Mouse (Mus musculus): Measurements from ENCODE around the gene Malrd1.

DNA sequence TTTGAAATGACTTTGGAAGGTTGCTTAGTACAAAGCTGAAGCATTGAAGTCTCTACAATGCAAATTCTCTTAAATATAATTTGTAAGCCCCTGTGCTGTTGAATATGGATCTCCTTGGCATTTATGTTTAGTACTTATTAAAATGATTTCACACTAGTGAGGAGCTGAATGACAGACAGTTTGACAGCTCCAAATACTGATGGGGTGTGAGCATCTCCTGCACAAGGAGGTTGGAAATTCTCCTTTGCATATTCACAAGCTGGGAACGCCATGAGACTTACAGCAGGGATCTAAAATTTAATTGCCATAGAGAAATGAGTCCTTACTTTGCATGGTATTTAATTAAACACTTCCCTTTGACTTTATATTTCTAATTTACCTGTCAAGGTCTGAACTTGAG, 117.6 kb downstream of the Malrd1 start:
- no peak for TF ChIP-seq POLR2A (IDR thresholded peaks at IDR 0.05; ENCODE audit: control insufficient read depth, low read depth, low read length)
- TF ChIP-seq CTCF (IDR thresholded peaks at IDR 0.05; ENCODE audit: control insufficient read depth, insufficient read depth, insufficient replicate concordance, low read depth, low read length) = no peak

All from testis, adult 2 months (tissue).